Mouse (Mus musculus): Measurements from ENCODE around the gene Phf21a. TPM values are rescaled to one million over a fixed set of nuclear protein-coding genes. Genes with fewer than 3 reads are reported as not detected.
A peak's percentile ranks its signal among the peaks of the same experiment; 100 is the strongest.

The Phf21a gene
- polyA plus RNA-seq, 1 experiment from 2014 or later = 8.9 TPM

GRCm38 (mm10) chr2:92360186-92360823 lies 267.4 kb downstream of the Phf21a start:
- no peak for DNase-seq (ENCODE audit: low spot score)

- no peak for DNase-seq (ENCODE audit: low spot score)
These were observed 268.0 kb downstream of the Phf21a start for GRCm38 (mm10) chr2:92360893-92361292.

GRCm38 (mm10) chr2:92361795-92362194 lies 268.9 kb downstream of the Phf21a start:
- no peak for DNase-seq (ENCODE audit: low spot score)

- no peak for DNase-seq (ENCODE audit: low spot score)
These were observed 269.8 kb downstream of the Phf21a start for GRCm38 (mm10) chr2:92362571-92363228.

- no peak for DNase-seq (ENCODE audit: low spot score)
These were observed 271.2 kb downstream of the Phf21a start for GRCm38 (mm10) chr2:92364086-92364485.

- DNase-seq (ENCODE audit: low spot score) = no peak
These were observed 272.7 kb downstream of the Phf21a start for GRCm38 (mm10) chr2:92365568-92365967.

GRCm38 (mm10) chr2:92367383-92368029 lies 274.6 kb downstream of the Phf21a start:
- no peak for DNase-seq (ENCODE audit: low spot score)

GRCm38 (mm10) chr2:92370375-92370774 lies 277.5 kb downstream of the Phf21a start:
- no peak for DNase-seq (ENCODE audit: low spot score)

- no peak for DNase-seq (ENCODE audit: low spot score)
These were observed 278.2 kb downstream of the Phf21a start for GRCm38 (mm10) chr2:92370821-92371805.

- DNase-seq (ENCODE audit: low spot score) = no peak
These were observed 279.2 kb downstream of the Phf21a start for GRCm38 (mm10) chr2:92371971-92372690.

- no peak for DNase-seq (ENCODE audit: low spot score)
These were observed 280.0 kb downstream of the Phf21a start for GRCm38 (mm10) chr2:92372767-92373436.

- peak; percentile 38 for DNase-seq (ENCODE audit: low spot score)
These were observed 280.5 kb downstream of the Phf21a start for GRCm38 (mm10) chr2:92373437-92373813.

- peak; percentile 64 for DNase-seq (ENCODE audit: low spot score)
These were observed 281.6 kb downstream of the Phf21a start, which contains the start of the genes Pex16 and Large2 for GRCm38 (mm10) chr2:92374514-92374913. Gene Pex16 (plus strand): TSS chr2:92374676. Gene Large2 (minus strand): TSS chr2:92374869.

GRCm38 (mm10) chr2:92375099-92375623 lies 282.2 kb downstream of the Phf21a start:
- peak; percentile 98 for DNase-seq (ENCODE audit: low spot score)

- no peak for DNase-seq (ENCODE audit: low spot score)
These were observed 282.9 kb downstream of the Phf21a start for GRCm38 (mm10) chr2:92375788-92376187.

- DNase-seq (ENCODE audit: low spot score) = no peak
These were observed 283.4 kb downstream of the Phf21a start for GRCm38 (mm10) chr2:92376300-92376699.

GRCm38 (mm10) chr2:92377320-92377719 lies 284.4 kb downstream of the Phf21a start:
- no peak for DNase-seq (ENCODE audit: low spot score)

- DNase-seq (ENCODE audit: low spot score) = no peak
These were observed 287.0 kb downstream of the Phf21a start for GRCm38 (mm10) chr2:92379783-92380494.

GRCm38 (mm10) chr2:92380495-92381050 lies 287.7 kb downstream of the Phf21a start:
- no peak for DNase-seq (ENCODE audit: low spot score)
